Mouse (Mus musculus): ENCODE data around the gene Cpa1. TPM values are rescaled to one million over a fixed set of nuclear protein-coding genes. Genes with fewer than 3 reads are reported as not detected.

The Cpa1 gene
- total and polyA plus RNA-seq, 2 experiments from 2014 or later, result 0.29 TPM; not detected in 1

DNA sequence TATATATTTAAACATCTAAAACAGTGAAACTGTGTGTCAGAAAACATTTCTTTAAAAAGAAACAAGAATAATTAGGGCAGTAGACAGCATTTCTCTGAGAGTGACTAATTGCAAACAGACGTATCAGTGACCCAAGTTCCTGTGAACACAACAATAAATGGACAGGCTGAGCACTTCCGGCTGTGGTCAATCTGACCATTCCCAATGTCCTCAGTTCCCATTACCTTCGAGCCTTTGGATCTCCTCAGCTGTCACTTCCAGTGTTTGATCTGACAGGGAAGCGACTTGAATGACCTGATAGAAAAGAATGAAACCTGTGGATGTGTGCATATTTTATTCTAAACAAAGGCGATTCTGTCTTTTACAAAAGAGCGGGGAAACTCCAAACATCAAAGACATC is 27.0 kb downstream of the Cpa1 start:
- no peaks in the 10 kb centered on the region for H3K9me3 ChIP-seq (ENCODE audit: low read length)
- TF ChIP-seq CTCF (IDR thresholded peaks at IDR 0.05; ENCODE audit: low read depth), result no peak
- ATAC-seq (no peak), DNase-seq (no peak)
- no peaks in the 10 kb centered on the region for H3K27me3 ChIP-seq (ENCODE audit: insufficient read depth, low read length)
- H3K4me2 ChIP-seq (ENCODE audit: low read depth), result no peak overlapping the region
- H3K9ac ChIP-seq, result no peak overlapping the region
- H3K27ac ChIP-seq (ENCODE audit: low read depth, low read length), result no peak overlapping the region
- no peak overlapping the region for H3K4me3 ChIP-seq (ENCODE audit: low read depth, low read length)
- no peaks in the 10 kb centered on the region for H3K4me1 ChIP-seq (ENCODE audit: insufficient read depth)
- H3K36me3 ChIP-seq (ENCODE audit: insufficient read depth), result no peaks in the 10 kb centered on the region
- WGBS, result 51% methylated on average over 6 of the region's 6 CpGs

DNA sequence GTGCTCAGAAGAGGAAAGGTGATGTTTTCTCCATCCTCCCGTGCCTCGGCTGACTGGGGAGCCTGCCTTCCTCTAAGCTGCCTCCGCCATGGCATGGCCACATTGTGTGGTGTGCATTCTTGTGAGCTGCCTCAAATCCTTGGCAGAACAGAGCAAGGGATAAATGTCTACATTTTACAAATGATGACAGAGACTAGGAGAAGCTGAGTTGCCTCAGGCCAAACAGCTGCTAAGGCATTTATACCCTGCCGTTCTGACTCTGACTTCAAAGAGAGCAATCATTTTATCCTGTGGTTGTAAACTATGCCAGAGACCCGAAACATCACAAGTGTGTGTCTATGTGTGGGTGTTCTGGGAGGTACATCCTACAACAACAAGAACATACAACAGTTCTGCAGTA is 28.6 kb downstream of the Cpa1 start:
- no peak overlapping the region for H3K4me2 ChIP-seq (ENCODE audit: low read depth)
- H3K27ac ChIP-seq (ENCODE audit: low read depth, low read length), result no peak overlapping the region
- no peak for ATAC-seq
- no peak overlapping the region for H3K4me3 ChIP-seq (ENCODE audit: low read depth, low read length)
- no peak overlapping the region for H3K9ac ChIP-seq
- H3K36me3 ChIP-seq (ENCODE audit: insufficient read depth), result no peaks in the 10 kb centered on the region
- TF ChIP-seq CTCF (IDR thresholded peaks at IDR 0.05; ENCODE audit: low read depth), result no peak
- H3K9me3 ChIP-seq (ENCODE audit: low read length), result no peaks in the 10 kb centered on the region
- H3K4me1 ChIP-seq (ENCODE audit: insufficient read depth), result no peaks in the 10 kb centered on the region
- no peak for DNase-seq
- no peaks in the 10 kb centered on the region for H3K27me3 ChIP-seq (ENCODE audit: insufficient read depth, low read length)
- 51% methylated on average over 5 of the region's 5 CpGs for WGBS

DNA sequence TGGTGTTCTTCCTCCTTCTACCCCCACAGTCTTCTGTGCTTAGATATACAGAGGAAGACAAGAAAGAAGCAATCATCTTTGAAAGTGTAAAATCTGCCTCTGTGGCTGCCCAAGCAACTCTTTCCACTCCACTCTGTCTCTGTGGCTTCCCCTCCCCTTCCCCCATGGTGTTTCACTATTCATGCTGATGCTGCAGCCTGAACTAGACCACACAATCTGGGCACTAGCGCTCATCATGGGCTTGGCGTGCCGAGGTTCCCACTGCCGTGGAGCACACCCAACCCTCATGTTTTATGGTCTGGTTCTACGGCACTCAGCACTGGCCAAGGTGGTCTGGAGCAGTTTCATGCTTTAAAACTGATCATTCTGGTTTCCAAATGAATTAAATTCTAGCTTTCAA is 32.7 kb downstream of the Cpa1 start:
- Histone ChIP-seq H3K9me3 (ENCODE audit: low read length) (no peaks in the 10 kb centered on the region), H3K4me3 (ENCODE audit: low read depth, low read length) (no peak overlapping the region), H3K36me3 (ENCODE audit: insufficient read depth) (no peaks in the 10 kb centered on the region), H3K27me3 (ENCODE audit: insufficient read depth, low read length) (no peaks in the 10 kb centered on the region), H3K27ac (ENCODE audit: low read depth, low read length) (no peak overlapping the region), H3K4me1 (ENCODE audit: insufficient read depth) (peaks cover 24% of the 10 kb centered on the region), H3K9ac (no peak overlapping the region), H3K4me2 (ENCODE audit: low read depth) (no peak overlapping the region)
- ATAC-seq (no peak), DNase-seq (no peak)
- no peak for TF ChIP-seq CTCF (IDR thresholded peaks at IDR 0.05; ENCODE audit: low read depth)
- 61% methylated on average over 5 of the region's 5 CpGs for WGBS

DNA sequence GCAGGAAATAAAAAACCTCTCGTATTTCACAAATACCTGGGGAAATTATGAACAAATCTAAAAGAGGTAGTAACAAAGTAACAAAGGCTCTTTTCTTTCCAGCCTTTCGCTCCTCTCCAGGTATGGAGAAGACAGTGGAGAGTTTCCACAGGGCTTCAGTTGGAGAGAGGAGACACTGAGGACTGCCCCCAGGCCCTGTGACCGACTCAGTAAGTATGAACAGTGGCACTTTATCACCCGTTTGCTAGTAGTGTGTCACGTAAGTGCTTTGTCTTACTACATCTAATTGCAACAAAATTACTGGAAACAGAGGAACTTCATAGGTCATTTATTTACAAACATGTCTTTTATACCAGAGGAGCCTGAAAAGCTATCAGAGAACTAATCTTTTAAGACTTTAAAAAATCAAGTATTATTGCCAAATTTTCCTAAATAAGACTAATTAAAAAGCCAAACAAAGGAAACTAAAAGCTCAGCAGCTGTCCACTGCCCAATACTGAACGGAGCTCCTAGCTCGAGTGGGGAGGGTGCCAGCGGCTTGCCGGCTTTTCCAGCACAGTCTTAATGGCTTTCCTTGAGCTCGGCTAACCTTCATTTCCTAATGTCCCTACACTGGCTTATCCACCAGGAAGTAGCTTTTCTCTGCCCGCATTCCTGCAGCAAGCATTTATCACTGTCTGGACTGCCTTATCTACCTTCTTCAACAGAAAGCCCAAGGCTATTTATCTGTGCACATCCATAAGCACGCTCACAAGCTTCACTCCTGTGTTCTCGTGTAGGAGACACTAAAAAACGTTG is 34.9 kb downstream of the Cpa1 start:
- no peak for ATAC-seq
- peak overlapping the region; percentile 88 for H3K27ac ChIP-seq (ENCODE audit: low read depth, low read length)
- no peak for TF ChIP-seq CTCF (IDR thresholded peaks at IDR 0.05; ENCODE audit: low read depth)
- WGBS, result 13% methylated on average over 14 of the region's 14 CpGs
- H3K4me1 ChIP-seq (ENCODE audit: insufficient read depth), result peaks cover 29% of the 10 kb centered on the region
- peak; percentile 71 for DNase-seq
- no peak overlapping the region for H3K4me3 ChIP-seq (ENCODE audit: low read depth, low read length)
- H3K4me2 ChIP-seq (ENCODE audit: low read depth), result peak overlapping the region; percentile 41
- no peaks in the 10 kb centered on the region for H3K9me3 ChIP-seq (ENCODE audit: low read length)
- H3K9ac ChIP-seq, result 0 out of 2 replicates have a peak overlapping the region, but pooled peaks have one; percentile 25
- no peaks in the 10 kb centered on the region for H3K36me3 ChIP-seq (ENCODE audit: insufficient read depth)
- no peaks in the 10 kb centered on the region for H3K27me3 ChIP-seq (ENCODE audit: insufficient read depth, low read length)

DNA sequence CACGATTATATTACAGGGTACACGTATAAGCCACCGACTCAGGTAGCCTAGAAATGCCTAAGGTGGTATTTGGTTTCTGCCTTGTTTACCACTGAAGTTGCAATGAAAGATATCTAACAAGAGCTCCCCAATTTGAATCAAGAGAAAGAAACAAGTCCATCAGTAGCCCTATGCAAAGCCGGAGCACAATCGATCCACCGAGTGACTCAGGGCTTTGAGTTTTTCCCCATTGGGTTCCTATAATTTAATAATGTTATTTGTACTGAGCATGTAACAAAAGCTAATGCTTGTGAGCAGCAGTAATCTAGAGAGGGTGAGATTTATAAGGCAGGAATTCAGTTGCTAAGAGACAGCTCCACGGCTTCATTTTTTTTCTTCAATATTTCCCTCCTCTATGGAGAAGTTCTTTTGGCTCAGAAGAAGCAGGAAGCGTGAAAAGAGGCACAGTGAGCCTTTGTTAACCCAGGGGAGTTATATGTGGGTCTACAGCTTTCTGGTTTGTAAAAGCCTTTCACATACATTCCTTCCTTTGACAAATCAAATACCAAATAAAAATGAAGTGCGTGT is 35.8 kb downstream of the Cpa1 start:
- peak overlapping the region; percentile 45 for H3K9ac ChIP-seq
- peak overlapping the region; percentile 88 for H3K27ac ChIP-seq (ENCODE audit: low read depth, low read length)
- peak; percentile 81 for ATAC-seq
- WGBS, result 15% methylated on average over 9 of the region's 9 CpGs
- no peaks in the 10 kb centered on the region for H3K9me3 ChIP-seq (ENCODE audit: low read length)
- H3K36me3 ChIP-seq (ENCODE audit: insufficient read depth), result no peaks in the 10 kb centered on the region
- H3K4me2 ChIP-seq (ENCODE audit: low read depth), result peak overlapping the region; percentile 41
- no peak for DNase-seq
- no peak for TF ChIP-seq CTCF (IDR thresholded peaks at IDR 0.05; ENCODE audit: low read depth)
- H3K4me1 ChIP-seq (ENCODE audit: insufficient read depth), result peaks cover 29% of the 10 kb centered on the region
- no peaks in the 10 kb centered on the region for H3K27me3 ChIP-seq (ENCODE audit: insufficient read depth, low read length)
- H3K4me3 ChIP-seq (ENCODE audit: low read depth, low read length), result no peak overlapping the region

DNA sequence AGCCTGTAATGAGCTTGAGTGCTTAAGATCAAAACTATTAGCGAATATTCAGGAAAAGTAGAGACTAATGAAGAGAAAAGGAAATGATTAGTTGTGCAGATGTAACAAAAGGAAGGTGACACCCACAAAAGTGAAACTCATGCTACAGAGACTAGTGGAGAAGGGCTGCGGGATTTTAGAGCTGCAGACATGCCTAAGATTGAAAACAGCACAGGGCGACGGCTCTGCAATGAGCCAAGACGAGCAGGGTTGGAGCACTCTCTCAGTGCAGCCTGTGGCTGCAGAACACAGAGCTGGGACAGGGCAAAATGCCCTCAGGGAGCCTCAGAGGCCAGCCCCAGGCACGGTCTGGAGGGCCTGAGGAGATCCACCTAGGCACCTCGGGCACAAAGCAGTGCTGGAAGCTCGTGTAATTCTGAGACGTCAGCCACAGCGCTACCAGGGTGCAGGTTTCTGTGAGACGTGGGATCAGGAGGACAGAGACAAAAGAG is 36.3 kb downstream of the Cpa1 start:
- DNase-seq (peak; percentile 76), ATAC-seq (peak; percentile 75)
- Histone ChIP-seq H3K36me3 (ENCODE audit: insufficient read depth) (no peaks in the 10 kb centered on the region), H3K4me1 (ENCODE audit: insufficient read depth) (peaks cover 29% of the 10 kb centered on the region), H3K4me3 (ENCODE audit: low read depth, low read length) (no peak overlapping the region), H3K9me3 (ENCODE audit: low read length) (no peaks in the 10 kb centered on the region), H3K27ac (ENCODE audit: low read depth, low read length) (peak overlapping the region; percentile 88), H3K27me3 (ENCODE audit: insufficient read depth, low read length) (no peaks in the 10 kb centered on the region), H3K9ac (peak overlapping the region; percentile 45), H3K4me2 (ENCODE audit: low read depth) (peak overlapping the region; percentile 41)
- TF ChIP-seq CTCF (IDR thresholded peaks at IDR 0.05; ENCODE audit: low read depth), result no peak
- 6% methylated on average over 11 of the region's 11 CpGs for WGBS

DNA sequence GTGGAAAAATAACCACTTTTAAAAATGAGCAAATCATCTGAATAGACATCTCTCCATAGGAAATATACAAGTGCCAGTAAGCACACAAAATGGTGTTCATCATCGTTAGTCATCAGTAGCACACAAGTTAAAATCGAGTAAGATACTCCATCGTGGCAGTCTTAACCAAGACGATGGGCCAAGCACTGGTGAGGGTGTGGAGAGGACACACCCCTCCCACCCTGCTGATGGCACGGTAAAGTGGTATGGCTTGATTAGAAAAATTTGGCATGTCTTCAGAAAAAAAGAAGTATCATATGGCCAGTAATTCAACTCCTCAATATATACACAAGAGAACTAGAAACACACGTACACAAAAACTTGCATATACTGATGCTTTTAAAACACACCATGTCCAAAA is 37.5 kb downstream of the Cpa1 start:
- Histone ChIP-seq H3K9ac (no peak overlapping the region), H3K27ac (ENCODE audit: low read depth, low read length) (no peak overlapping the region), H3K4me3 (ENCODE audit: low read depth, low read length) (no peak overlapping the region), H3K36me3 (ENCODE audit: insufficient read depth) (no peaks in the 10 kb centered on the region), H3K27me3 (ENCODE audit: insufficient read depth, low read length) (no peaks in the 10 kb centered on the region), H3K4me2 (ENCODE audit: low read depth) (no peak overlapping the region), H3K4me1 (ENCODE audit: insufficient read depth) (peaks cover 29% of the 10 kb centered on the region), H3K9me3 (ENCODE audit: low read length) (no peaks in the 10 kb centered on the region)
- 79% methylated on average over 6 of the region's 6 CpGs for WGBS
- no peak for ATAC-seq
- TF ChIP-seq CTCF (IDR thresholded peaks at IDR 0.05; ENCODE audit: low read depth), result no peak
- no peak for DNase-seq
